Mouse (Mus musculus): Measurements from ENCODE around the gene Nkain1. TPM values are rescaled to one million over a fixed set of nuclear protein-coding genes. Genes with fewer than 3 reads are reported as not detected.

The Nkain1 gene
- polyA plus RNA-seq, 1 experiment: 2.4 TPM

DNA sequence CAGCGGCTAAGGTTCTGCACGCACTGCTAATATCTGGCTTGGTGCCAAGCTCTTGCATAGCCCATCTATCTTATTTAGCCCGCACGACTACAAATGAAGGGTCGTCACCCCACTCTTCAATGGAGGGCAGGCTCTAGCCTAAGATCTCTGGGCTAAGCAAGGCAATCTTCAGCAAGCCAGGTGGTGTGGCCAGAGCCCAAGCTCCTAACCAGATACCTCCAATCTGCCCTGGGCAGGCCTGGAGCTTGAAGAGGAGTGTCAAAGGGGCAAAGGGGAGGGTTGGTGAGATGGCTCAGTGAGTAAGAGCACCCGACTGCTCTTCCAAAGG, 20.9 kb downstream of the Nkain1 start:
- DNase-seq: no peak
- TF ChIP-seq POLR2A (IDR thresholded peaks at IDR 0.05; ENCODE audit: control insufficient read depth, extremely low read depth, insufficient read depth, low read length, poor library complexity): no peak
- Histone ChIP-seq H3K4me1 (replicated peaks; ENCODE audit: control insufficient read depth, insufficient read depth, low read length) (no peaks in the 10 kb centered on the region), H3K4me3 (ENCODE audit: control insufficient read depth, insufficient read depth, low read length) (no peak overlapping the region), H3K36me3 (ENCODE audit: control insufficient read depth, insufficient read depth, low read length) (no peaks in the 10 kb centered on the region), H3K27me3 (ENCODE audit: control insufficient read depth, insufficient read depth, low read length) (no peaks in the 10 kb centered on the region), H3K27ac (ENCODE audit: control insufficient read depth, insufficient read depth, low read length) (no peak overlapping the region)
- 71% methylated on average over 6 of the region's 6 CpGs for WGBS

DNA sequence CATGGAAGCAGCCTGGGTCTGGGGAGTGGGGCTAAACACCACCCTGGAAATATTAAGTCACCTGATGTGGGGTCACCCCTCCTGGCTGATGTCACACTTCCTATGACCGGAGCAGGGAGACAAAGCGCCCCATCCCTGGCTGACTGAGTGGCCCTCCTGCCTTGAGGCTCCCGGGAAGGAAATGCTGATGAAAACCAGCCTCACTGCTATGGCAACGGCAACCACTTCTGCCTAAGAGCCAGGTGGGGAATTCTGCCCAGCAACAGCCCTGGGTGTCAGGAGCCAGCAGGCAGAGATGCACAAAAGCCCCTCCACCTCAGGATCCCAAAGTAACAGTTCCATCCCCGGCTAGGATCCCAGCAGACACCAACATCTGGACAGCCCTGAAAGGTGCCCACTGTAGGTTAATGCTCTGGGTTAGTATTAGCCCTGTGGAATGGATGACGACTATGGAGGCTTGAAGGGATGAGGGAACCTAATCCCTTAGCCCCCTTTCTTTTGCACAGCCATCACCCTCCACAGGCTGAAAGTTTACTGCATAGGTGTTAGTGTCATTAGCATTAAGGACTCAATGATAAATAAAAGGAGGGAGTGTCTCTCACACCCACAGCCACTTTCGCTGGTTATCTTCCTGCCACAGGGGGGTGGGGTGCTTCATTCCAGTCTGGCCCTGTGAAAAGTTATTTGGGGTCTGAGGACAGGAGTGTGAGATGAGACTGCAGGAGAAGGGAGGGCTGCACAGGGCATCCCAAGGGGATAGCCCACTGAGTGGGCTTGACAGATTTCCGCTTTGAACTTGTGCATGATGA, 21.5 kb downstream of the Nkain1 start:
- H3K4me1 ChIP-seq (replicated peaks; ENCODE audit: control insufficient read depth, insufficient read depth, low read length): no peaks in the 10 kb centered on the region

GRCm38 (mm10) chr4:130550511-130550910, 23.5 kb downstream of the Nkain1 start:
- Histone ChIP-seq H3K27ac (ENCODE audit: control insufficient read depth, insufficient read depth, low read length) (no peak overlapping the region), H3K4me1 (replicated peaks; ENCODE audit: control insufficient read depth, insufficient read depth, low read length) (no peaks in the 10 kb centered on the region), H3K4me3 (ENCODE audit: control insufficient read depth, insufficient read depth, low read length) (no peak overlapping the region), H3K36me3 (ENCODE audit: control insufficient read depth, insufficient read depth, low read length) (no peaks in the 10 kb centered on the region), H3K27me3 (ENCODE audit: control insufficient read depth, insufficient read depth, low read length) (no peaks in the 10 kb centered on the region)
- DNase-seq: no peak
- WGBS: 97% methylated on average over 9 of the region's 9 CpGs
- no peak for TF ChIP-seq CTCF (IDR thresholded peaks at IDR 0.05; ENCODE audit: borderline replicate concordance, control insufficient read depth, extremely low read depth, insufficient read depth, low read length, poor library complexity)
- no peak for TF ChIP-seq POLR2A (IDR thresholded peaks at IDR 0.05; ENCODE audit: control insufficient read depth, extremely low read depth, insufficient read depth, low read length, poor library complexity)

More for the DNA sequence above, 21.5 kb downstream of the Nkain1 start:
- H3K27me3 ChIP-seq (ENCODE audit: control insufficient read depth, insufficient read depth, low read length): no peaks in the 10 kb centered on the region
- no peak for DNase-seq
- 33% methylated on average over 8 of the region's 8 CpGs for WGBS
- H3K27ac ChIP-seq (ENCODE audit: control insufficient read depth, insufficient read depth, low read length): no peak overlapping the region
- no peak overlapping the region for H3K4me3 ChIP-seq (ENCODE audit: control insufficient read depth, insufficient read depth, low read length)
- H3K36me3 ChIP-seq (ENCODE audit: control insufficient read depth, insufficient read depth, low read length): no peaks in the 10 kb centered on the region
- TF ChIP-seq POLR2A (IDR thresholded peaks at IDR 0.05; ENCODE audit: control insufficient read depth, extremely low read depth, insufficient read depth, low read length, poor library complexity): no peak
- TF ChIP-seq CTCF (IDR thresholded peaks at IDR 0.05; ENCODE audit: borderline replicate concordance, control insufficient read depth, extremely low read depth, insufficient read depth, low read length, poor library complexity): no peak

DNA sequence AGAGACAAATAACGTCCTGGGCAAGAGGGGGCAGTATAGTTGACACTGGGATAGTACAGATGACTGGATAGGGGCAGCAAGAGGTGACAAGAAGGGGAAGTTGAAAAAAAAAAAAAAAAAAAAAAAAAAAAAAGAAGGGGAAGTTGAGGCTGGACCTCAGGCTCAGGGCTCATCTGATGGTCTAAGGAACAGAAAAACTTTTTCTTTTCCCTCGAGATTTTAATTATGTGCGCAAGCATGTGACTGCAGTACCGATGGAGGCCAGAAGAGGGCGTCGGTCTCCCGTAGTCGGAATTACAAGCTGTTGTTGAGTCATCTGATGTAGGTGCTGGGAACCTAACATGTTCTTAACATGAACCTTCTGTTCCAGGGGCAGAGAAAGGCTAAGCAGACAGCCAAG, 24.8 kb downstream of the Nkain1 start:
- H3K4me3 ChIP-seq (ENCODE audit: control insufficient read depth, insufficient read depth, low read length): no peak overlapping the region
- no peaks in the 10 kb centered on the region for H3K36me3 ChIP-seq (ENCODE audit: control insufficient read depth, insufficient read depth, low read length)
- no peaks in the 10 kb centered on the region for H3K27me3 ChIP-seq (ENCODE audit: control insufficient read depth, insufficient read depth, low read length)
- H3K27ac ChIP-seq (ENCODE audit: control insufficient read depth, insufficient read depth, low read length): no peak overlapping the region
- DNase-seq: no peak
- TF ChIP-seq POLR2A (IDR thresholded peaks at IDR 0.05; ENCODE audit: control insufficient read depth, extremely low read depth, insufficient read depth, low read length, poor library complexity) (no peak), CTCF (IDR thresholded peaks at IDR 0.05; ENCODE audit: borderline replicate concordance, control insufficient read depth, extremely low read depth, insufficient read depth, low read length, poor library complexity) (no peak)
- 74% methylated on average over 8 of the region's 8 CpGs for WGBS
- no peaks in the 10 kb centered on the region for H3K4me1 ChIP-seq (replicated peaks; ENCODE audit: control insufficient read depth, insufficient read depth, low read length)

DNA sequence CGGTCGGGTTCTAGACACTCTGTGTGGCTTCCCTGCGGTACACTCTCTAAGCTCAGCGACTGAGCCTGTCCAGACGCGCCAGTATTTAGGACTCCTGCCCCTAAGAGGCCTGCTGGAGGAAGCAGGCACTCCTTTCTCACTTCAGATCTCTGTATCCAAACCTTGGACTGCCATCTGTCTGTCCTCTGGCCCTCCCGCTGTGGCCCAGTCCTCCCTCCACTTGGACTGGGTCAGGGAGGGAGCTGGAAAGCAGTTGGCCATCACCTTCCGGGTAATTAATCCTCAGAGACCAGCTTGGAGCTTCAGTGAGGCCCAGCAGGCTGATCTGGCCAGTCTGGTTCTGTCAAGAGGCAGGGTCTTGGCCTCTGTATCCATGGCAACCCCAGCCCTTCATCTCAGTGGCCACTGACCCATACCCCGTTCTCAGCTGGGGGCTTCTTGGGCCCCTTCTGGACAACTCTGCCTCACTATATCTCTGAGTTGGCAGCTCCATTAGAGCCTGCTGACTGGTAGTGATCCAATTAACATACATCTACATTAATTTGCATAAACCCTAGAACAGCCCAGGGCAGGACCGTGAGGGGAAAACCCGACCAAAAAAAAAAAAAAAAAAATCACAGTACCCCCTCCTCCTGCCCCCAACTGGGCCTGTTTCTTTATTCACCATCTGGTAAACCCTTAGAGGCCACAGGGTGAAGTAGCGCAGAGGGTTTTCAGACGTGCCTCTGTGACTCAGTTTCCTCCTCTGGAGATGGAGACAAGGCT, 27.0 kb downstream of the Nkain1 start:
- Histone ChIP-seq H3K27me3 (ENCODE audit: control insufficient read depth, insufficient read depth, low read length) (no peaks in the 10 kb centered on the region), H3K36me3 (ENCODE audit: control insufficient read depth, insufficient read depth, low read length) (no peaks in the 10 kb centered on the region), H3K4me3 (ENCODE audit: control insufficient read depth, insufficient read depth, low read length) (no peak overlapping the region), H3K27ac (ENCODE audit: control insufficient read depth, insufficient read depth, low read length) (no peak overlapping the region), H3K4me1 (replicated peaks; ENCODE audit: control insufficient read depth, insufficient read depth, low read length) (no peaks in the 10 kb centered on the region)
- no peak for DNase-seq
- TF ChIP-seq POLR2A (IDR thresholded peaks at IDR 0.05; ENCODE audit: control insufficient read depth, extremely low read depth, insufficient read depth, low read length, poor library complexity): no peak
- no peak for TF ChIP-seq CTCF (IDR thresholded peaks at IDR 0.05; ENCODE audit: borderline replicate concordance, control insufficient read depth, extremely low read depth, insufficient read depth, low read length, poor library complexity)
- 68% methylated on average over 13 of the region's 13 CpGs for WGBS

GRCm38 (mm10) chr4:130544392-130544791, 29.6 kb downstream of the Nkain1 start:
- H3K4me1 ChIP-seq (replicated peaks; ENCODE audit: control insufficient read depth, insufficient read depth, low read length): no peaks in the 10 kb centered on the region
- DNase-seq: no peak
- H3K27ac ChIP-seq (ENCODE audit: control insufficient read depth, insufficient read depth, low read length): no peak overlapping the region
- 77% methylated on average over 9 of the region's 9 CpGs for WGBS
- H3K27me3 ChIP-seq (ENCODE audit: control insufficient read depth, insufficient read depth, low read length): no peaks in the 10 kb centered on the region
- TF ChIP-seq POLR2A (IDR thresholded peaks at IDR 0.05; ENCODE audit: control insufficient read depth, extremely low read depth, insufficient read depth, low read length, poor library complexity) (no peak), CTCF (IDR thresholded peaks at IDR 0.05; ENCODE audit: borderline replicate concordance, control insufficient read depth, extremely low read depth, insufficient read depth, low read length, poor library complexity) (no peak)
- H3K4me3 ChIP-seq (ENCODE audit: control insufficient read depth, insufficient read depth, low read length): no peak overlapping the region
- no peaks in the 10 kb centered on the region for H3K36me3 ChIP-seq (ENCODE audit: control insufficient read depth, insufficient read depth, low read length)

Measured in thymus, adult 2 months (tissue).